Mouse (Mus musculus): ENCODE results near the gene Rnf144a.

- TF ChIP-seq CTCF (IDR thresholded peaks at IDR 0.05; ENCODE audit: extremely low read depth, insufficient read depth, low read length) (no peak), POLR2A (IDR thresholded peaks at IDR 0.05; ENCODE audit: extremely low read depth, insufficient read depth, low read length) (no peak)
These were observed 45.0 kb upstream of the Rnf144a start for GRCm38 (mm10) chr12:26460091-26460490.
